Mouse (Mus musculus) stomach, postnatal 0 days (tissue): ENCODE measurements around the gene Ccdc138. TPM values are rescaled to one million over a fixed set of nuclear protein-coding genes. Genes with fewer than 3 reads are reported as not detected.

Experiments used
- ATAC-seq: fragments of 200-750 bp; cut with Nextera tagmentation; 2 replicates; pipeline ENCODE4 v1.8.0; 2017; ENCODE audit not compliant: low FRiP score, low TSS enrichment
- DNase-seq: peaks from one replicate; pipeline ENCODE4 v3.0.0-alpha.2; 2016; ENCODE audit warnings: low spot score
- H3K27ac ChIP-seq: fragments of 300-500 bp; sonication (generic); replicated peaks from 2 replicates; pipeline ENCODE4 v1.5.1; 2014; ENCODE audit warnings: mild to moderate bottlenecking, control low read depth
- H3K27me3 ChIP-seq: fragments of 300-500 bp; sonication (generic); 2 replicates; pipeline ENCODE4 v1.6.1; 2014; ENCODE audit warnings: low read length; ENCODE audit not compliant: control insufficient read depth, insufficient read depth
- H3K36me3 ChIP-seq: fragments of 300-500 bp; sonication (generic); 2 replicates; pipeline ENCODE4 v1.6.1; 2014; ENCODE audit warnings: low read length, mixed read lengths; ENCODE audit not compliant: control insufficient read depth, insufficient read depth
- H3K4me1 ChIP-seq: fragments of 300-500 bp; sonication (generic); replicated peaks from 2 replicates; pipeline ENCODE4 v1.6.1; 2014; ENCODE audit warnings: antibody characterized with exemption; ENCODE audit not compliant: control insufficient read depth, insufficient read depth
- H3K4me2 ChIP-seq: fragments of 300-500 bp; sonication (generic); replicated peaks from 2 replicates; pipeline ENCODE4 v1.6.1; 2014; ENCODE audit warnings: low read depth, mild to moderate bottlenecking, control low read depth, moderate library complexity
- H3K4me3 ChIP-seq: fragments of 300-500 bp; sonication (generic); 2 replicates; pipeline ENCODE4 v1.5.1; 2014; ENCODE audit warnings: low read depth, low read length, control low read depth
- H3K9ac ChIP-seq: fragments of 300-500 bp; sonication (generic); 2 replicates; pipeline ENCODE4 v1.6.1; 2014; ENCODE audit warnings: mild to moderate bottlenecking, low read length, control low read depth, mixed read lengths
- H3K9me3 ChIP-seq: fragments of 300-500 bp; sonication (generic); 2 replicates; pipeline ENCODE4 v1.6.1; 2016; ENCODE audit warnings: low read length; ENCODE audit not compliant: control insufficient read depth
- CTCF ChIP-seq: IDR thresholded peaks from 2 replicates; pipeline ENCODE4 v1.5.1; 2016; ENCODE audit warnings: antibody characterized with exemption, low read depth, mild to moderate bottlenecking, moderate library complexity
- EP300 ChIP-seq: optimal IDR thresholded peaks from 2 replicates; pipeline ENCODE3; 2016; ENCODE audit warnings: antibody characterized with exemption
- whole genome bisulfite sequencing: fragments of 180-500 bp; shearing (Covaris S2); extraction: QIAGEN DNeasy Blood & Tissue Kit; methylation state at CpG from one replicate; pipeline ENCODE4 v1.1.7; 2014; 5-methylcytosine and 5-hydroxymethylcytosine counted together
- polyA plus RNA-seq: library from polyadenylated mRNA; unstranded; fragments of >200 nt; fragmentation: Nextera tagmentation; extraction: Ambion mirVana; gene quantifications from 2 replicates; pipeline ENCODE4 v1.2.1, GENCODE M21; 2015

Ccdc138 gene
- polyA plus RNA-seq, 1 experiment from 2014 or later, result 2.2 TPM

- no peak overlapping the region for H3K27ac ChIP-seq
- no peak overlapping the region for H3K4me2 ChIP-seq
- no peaks in the 10 kb centered on the region for H3K27me3 ChIP-seq
Observed at GRCm38 (mm10) chr10:58604779-58605178, 107.0 kb downstream of the Ccdc138 start.

DNA sequence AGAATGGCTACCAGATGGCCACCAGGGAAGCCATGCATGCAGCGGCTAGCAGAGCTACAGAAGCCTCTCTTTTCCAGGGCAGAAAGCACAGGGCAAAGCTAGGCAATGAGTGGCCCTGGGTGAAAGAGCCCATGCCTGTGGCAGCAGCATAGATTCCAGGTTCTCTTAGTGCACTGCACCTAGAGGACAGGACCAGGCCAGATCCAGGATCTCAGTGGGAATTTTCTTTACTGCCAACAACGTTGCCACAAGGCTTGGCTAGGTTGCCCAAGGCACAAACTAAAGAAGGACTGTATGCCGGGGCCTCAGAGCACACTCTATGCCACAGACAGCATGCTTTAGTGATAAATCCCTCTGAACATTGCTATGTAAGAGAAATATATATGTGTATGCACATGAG, 108.6 kb downstream of the Ccdc138 start:
- no peak overlapping the region for H3K9ac ChIP-seq
- ATAC-seq (no peak), DNase-seq (no peak)
- no peak overlapping the region for H3K4me3 ChIP-seq
- H3K27me3 ChIP-seq, result no peaks in the 10 kb centered on the region
- H3K4me2 ChIP-seq, result no peak overlapping the region
- TF ChIP-seq EP300 (no peak), CTCF (no peak)
- no peak overlapping the region for H3K27ac ChIP-seq
- no peaks in the 10 kb centered on the region for H3K4me1 ChIP-seq
- H3K36me3 ChIP-seq, result no peaks in the 10 kb centered on the region
- H3K9me3 ChIP-seq, result no peaks in the 10 kb centered on the region
- WGBS, result 81% methylated on average over 3 of the region's 3 CpGs

More at GRCm38 (mm10) chr10:58604779-58605178, 107.0 kb downstream of the Ccdc138 start:
- H3K9me3 ChIP-seq, result no peaks in the 10 kb centered on the region
- DNase-seq, result peak; percentile 42
- H3K4me3 ChIP-seq, result no peak overlapping the region
- H3K4me1 ChIP-seq, result no peaks in the 10 kb centered on the region
- WGBS, result 47% methylated on average over 2 of the region's 2 CpGs
- no peak for TF ChIP-seq CTCF
- no peak for TF ChIP-seq EP300
- no peak overlapping the region for H3K9ac ChIP-seq
- ATAC-seq, result peak; percentile 73
- H3K36me3 ChIP-seq, result no peaks in the 10 kb centered on the region

- DNase-seq, result no peak
- H3K36me3 ChIP-seq, result no peaks in the 10 kb centered on the region
Observed at GRCm38 (mm10) chr10:58608858-58609257, 111.1 kb downstream of the Ccdc138 start.

GRCm38 (mm10) chr10:58610484-58611261, 112.9 kb downstream of the Ccdc138 start:
- no peaks in the 10 kb centered on the region for H3K4me1 ChIP-seq
- 85% methylated on average over 7 of the region's 7 CpGs for WGBS
- H3K9ac ChIP-seq, result no peak overlapping the region
- no peak overlapping the region for H3K4me3 ChIP-seq
- no peak overlapping the region for H3K4me2 ChIP-seq
- no peaks in the 10 kb centered on the region for H3K9me3 ChIP-seq
- DNase-seq (no peak), ATAC-seq (no peak)
- H3K27ac ChIP-seq, result no peak overlapping the region
- no peaks in the 10 kb centered on the region for H3K27me3 ChIP-seq
- no peaks in the 10 kb centered on the region for H3K36me3 ChIP-seq
- no peak for TF ChIP-seq EP300
- no peak for TF ChIP-seq CTCF

More at GRCm38 (mm10) chr10:58608858-58609257, 111.1 kb downstream of the Ccdc138 start:
- no peaks in the 10 kb centered on the region for H3K9me3 ChIP-seq
- H3K9ac ChIP-seq, result no peak overlapping the region
- no peak overlapping the region for H3K4me3 ChIP-seq
- ATAC-seq, result no peak
- no peak overlapping the region for H3K4me2 ChIP-seq
- no peaks in the 10 kb centered on the region for H3K27me3 ChIP-seq
- TF ChIP-seq CTCF, result no peak
- no peak for TF ChIP-seq EP300
- 46% methylated on average over 3 of the region's 3 CpGs for WGBS
- H3K4me1 ChIP-seq, result no peaks in the 10 kb centered on the region
- H3K27ac ChIP-seq, result no peak overlapping the region

DNA sequence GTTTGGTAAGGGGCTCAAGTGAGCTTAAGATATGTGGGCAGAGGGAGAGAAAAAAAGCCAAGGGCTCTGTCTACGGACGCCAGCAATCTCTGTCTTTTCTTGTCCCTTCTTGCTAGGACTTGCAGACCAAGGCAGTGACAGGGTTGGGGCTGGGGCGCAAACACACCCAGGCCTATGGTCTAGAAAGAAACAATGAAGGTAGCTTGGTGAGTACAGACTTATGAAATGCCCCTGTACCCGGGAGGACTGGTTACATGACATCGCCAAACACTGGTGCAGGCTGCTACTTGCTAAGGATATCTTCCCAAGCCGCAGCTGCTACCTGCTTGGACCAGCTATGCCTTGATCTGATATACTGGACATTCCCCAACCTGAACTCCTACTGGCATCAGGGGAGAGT, 116.9 kb downstream of the Ccdc138 start:
- no peak overlapping the region for H3K4me2 ChIP-seq
- H3K27me3 ChIP-seq, result no peaks in the 10 kb centered on the region
- H3K36me3 ChIP-seq, result no peaks in the 10 kb centered on the region
- TF ChIP-seq EP300, result peak; percentile 36
- no peak for TF ChIP-seq CTCF
- DNase-seq (no peak), ATAC-seq (no peak)
- H3K4me1 ChIP-seq, result no peaks in the 10 kb centered on the region; the same call in 1 of the 2 replicates
- 77% methylated on average over 6 of the region's 6 CpGs for WGBS
- no peaks in the 10 kb centered on the region for H3K9me3 ChIP-seq
- peak overlapping the region; percentile 63 for H3K27ac ChIP-seq
- no peak overlapping the region for H3K9ac ChIP-seq
- no peak overlapping the region for H3K4me3 ChIP-seq

DNA sequence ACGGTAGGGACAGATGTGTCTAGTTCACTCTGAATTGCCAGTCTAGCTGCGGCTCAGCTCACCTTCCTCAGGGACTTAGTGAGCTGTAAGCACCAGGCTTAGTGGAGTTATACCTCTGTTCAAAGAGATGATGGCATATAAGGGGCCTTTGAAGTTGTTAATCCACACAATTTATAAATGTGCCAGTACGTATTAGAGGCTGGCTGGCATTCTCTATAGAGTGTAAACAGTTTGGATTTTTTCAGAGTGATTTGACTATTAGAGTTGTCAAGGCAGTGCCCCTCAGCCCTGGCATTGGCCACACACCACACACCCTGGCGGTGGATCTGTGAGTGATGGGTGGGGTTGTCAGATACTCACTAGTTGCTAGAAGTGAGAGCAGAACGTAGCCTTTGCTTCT, 118.8 kb downstream of the Ccdc138 start:
- Histone ChIP-seq H3K27me3 (no peaks in the 10 kb centered on the region), H3K36me3 (no peaks in the 10 kb centered on the region), H3K4me1 (no peaks in the 10 kb centered on the region; the same call in 1 of the 2 replicates), H3K4me2 (no peak overlapping the region), H3K9me3 (no peaks in the 10 kb centered on the region), H3K27ac (no peak overlapping the region), H3K4me3 (no peak overlapping the region), H3K9ac (no peak overlapping the region)
- peak; percentile 43; the same call in 1 of the 2 replicates for TF ChIP-seq CTCF
- peak; percentile 75 for TF ChIP-seq EP300
- ATAC-seq, result peak; percentile 47; the same call in 1 of the 2 replicates
- no peak for DNase-seq
- WGBS, result 50% methylated on average over 5 of the region's 5 CpGs
